Mouse (Mus musculus) urinary bladder, postnatal 14 days (tissue): ENCODE results near the gene Col4a3bp.
"Not testable (repeated sequence)": the region's sequence is repeated elsewhere in the genome, so short reads cannot be mapped to it uniquely, and the experiment has no call there.

Source experiments
- DNase-seq: peaks from one replicate; pipeline ENCODE4 v3.0.0; 2021; ENCODE audit warnings: low spot score

Col4a3bp gene

GRCm38 (mm10) chr13:96645822-96646221 lies 103.4 kb downstream of the Col4a3bp start:
- no peak for DNase-seq

GRCm38 (mm10) chr13:96653041-96653440 lies 110.6 kb downstream of the Col4a3bp start:
- DNase-seq, result no peak

GRCm38 (mm10) chr13:96656673-96657072 lies 114.3 kb downstream of the Col4a3bp start:
- DNase-seq, result no peak

GRCm38 (mm10) chr13:96658936-96659335 lies 116.5 kb downstream of the Col4a3bp start:
- no peak for DNase-seq

GRCm38 (mm10) chr13:96660095-96660860 lies 117.9 kb downstream of the Col4a3bp start:
- no peak for DNase-seq

- not testable (repeated sequence) for DNase-seq
Observed at GRCm38 (mm10) chr13:96663120-96663519, 120.7 kb downstream of the Col4a3bp start.

GRCm38 (mm10) chr13:96664419-96664974 lies 122.1 kb downstream of the Col4a3bp start:
- no peak for DNase-seq

GRCm38 (mm10) chr13:96670019-96670405 lies 127.6 kb downstream of the Col4a3bp start:
- DNase-seq, result no peak

GRCm38 (mm10) chr13:96670406-96671077 lies 128.1 kb downstream of the Col4a3bp start, which contains the start of gene Hmgcr:
TSS of gene Hmgcr (minus strand) at chr13:96670936.
- DNase-seq, result peak; percentile 98

GRCm38 (mm10) chr13:96671078-96671905 lies 128.9 kb downstream of the Col4a3bp start:
- DNase-seq, result no peak

GRCm38 (mm10) chr13:96671906-96672234 lies 129.5 kb downstream of the Col4a3bp start:
- DNase-seq, result no peak

GRCm38 (mm10) chr13:96672276-96672675 lies 129.9 kb downstream of the Col4a3bp start:
- no peak for DNase-seq

- DNase-seq, result no peak
Observed at GRCm38 (mm10) chr13:96673817-96674216, 131.4 kb downstream of the Col4a3bp start.

GRCm38 (mm10) chr13:96675756-96676155 lies 133.3 kb downstream of the Col4a3bp start:
- DNase-seq, result no peak

- DNase-seq, result no peak
Observed at GRCm38 (mm10) chr13:96677071-96677470, 134.7 kb downstream of the Col4a3bp start.

- DNase-seq, result no peak
Observed at GRCm38 (mm10) chr13:96678616-96679015, 136.2 kb downstream of the Col4a3bp start.

GRCm38 (mm10) chr13:96680163-96681087 lies 138.0 kb downstream of the Col4a3bp start:
- no peak for DNase-seq

- DNase-seq, result no peak
Observed at GRCm38 (mm10) chr13:96681088-96681620, 138.7 kb downstream of the Col4a3bp start.

GRCm38 (mm10) chr13:96684779-96685178 lies 142.4 kb downstream of the Col4a3bp start:
- no peak for DNase-seq

- no peak for DNase-seq
Observed at GRCm38 (mm10) chr13:96687261-96687660, 144.8 kb downstream of the Col4a3bp start.
